Mouse (Mus musculus) kidney, embryonic 15.5 days (tissue): ENCODE measurements around the gene Osbpl10. TPM values are rescaled to one million over a fixed set of nuclear protein-coding genes. Genes with fewer than 3 reads are reported as not detected.

Experiments used
- ATAC-seq: fragments of 200-750 bp; cut with Nextera tagmentation; replicated peaks from 2 replicates; pipeline ENCODE4 v1.8.0; 2017; ENCODE audit warnings: moderate TSS enrichment; ENCODE audit not compliant: low FRiP score
- H3K27ac ChIP-seq: fragments of 300-500 bp; sonication (generic); 2 replicates; pipeline ENCODE4 v1.5.1; 2015; ENCODE audit warnings: mild to moderate bottlenecking, inconsistent platforms
- H3K27me3 ChIP-seq: fragments of 300-500 bp; sonication (generic); 2 replicates; pipeline ENCODE4 v1.6.1; 2015; ENCODE audit warnings: inconsistent platforms
- H3K36me3 ChIP-seq: fragments of 300-500 bp; sonication (generic); 2 replicates; pipeline ENCODE4 v1.6.1; 2015; ENCODE audit warnings: inconsistent platforms
- H3K4me1 ChIP-seq: fragments of 300-500 bp; sonication (generic); 2 replicates; pipeline ENCODE4 v1.6.1; 2015; ENCODE audit warnings: inconsistent platforms
- H3K4me2 ChIP-seq: fragments of 300-500 bp; sonication (generic); 2 replicates; pipeline ENCODE4 v1.6.1; 2015; ENCODE audit warnings: moderate library complexity, mild to moderate bottlenecking, inconsistent platforms
- H3K4me3 ChIP-seq: fragments of 300-500 bp; sonication (generic); replicated peaks from 2 replicates; pipeline ENCODE4 v1.5.1; 2015; ENCODE audit warnings: mild to moderate bottlenecking, inconsistent platforms
- H3K9ac ChIP-seq: fragments of 300-500 bp; sonication (generic); 2 replicates; pipeline ENCODE4 v1.6.1; 2015; ENCODE audit warnings: mild to moderate bottlenecking, inconsistent platforms
- H3K9me3 ChIP-seq: fragments of 300-500 bp; sonication (generic); replicated peaks from 2 replicates; pipeline ENCODE4 v1.6.1; 2016; ENCODE audit warnings: inconsistent platforms
- WGBS: fragments of 180-500 bp; shearing (Covaris S2); methylation state at CpG from one replicate; pipeline ENCODE4 v1.1.7; 2015; ENCODE audit warnings: mixed read lengths; 5-methylcytosine and 5-hydroxymethylcytosine counted together
- polyA plus RNA-seq: library from polyadenylated mRNA; unstranded; fragments of >200 nt; fragmentation: Nextera tagmentation; extraction: Ambion mirVana; gene quantifications from 2 replicates; pipeline ENCODE4 v1.2.1, GENCODE M21; 2015

Osbpl10 gene
- polyA plus RNA-seq, 1 experiment from 2014 or later, result 3.1 TPM

DNA sequence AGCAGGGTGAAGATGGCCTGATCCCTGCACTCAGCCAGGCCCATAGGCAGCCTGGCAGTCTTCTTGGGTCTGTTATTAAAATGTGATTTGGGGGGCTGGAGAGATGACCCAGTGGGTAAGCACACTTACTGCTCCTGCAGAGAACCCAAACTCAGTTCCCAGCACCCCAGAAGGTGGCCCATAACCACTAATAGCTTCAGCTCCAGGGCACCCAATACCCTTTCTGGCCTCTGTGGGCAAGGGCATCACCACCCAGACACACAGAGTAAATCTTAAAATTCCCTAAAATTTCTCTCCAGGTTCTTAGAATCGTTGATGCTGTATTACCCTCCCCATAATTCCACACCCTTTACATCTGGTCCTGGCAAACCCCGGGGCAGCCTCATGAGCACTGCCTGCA lies 256.2 kb downstream of the Osbpl10 start:
- H3K9me3 ChIP-seq, result no peaks in the 10 kb centered on the region
- 89% methylated on average over 2 of the region's 2 CpGs for WGBS
- H3K4me1 ChIP-seq, result peaks cover 8% of the 10 kb centered on the region; the same call in 1 of the 2 replicates
- no peak overlapping the region for H3K4me2 ChIP-seq
- no peak overlapping the region for H3K9ac ChIP-seq
- H3K27me3 ChIP-seq, result no peaks in the 10 kb centered on the region
- H3K27ac ChIP-seq, result no peak overlapping the region
- peaks cover 13% of the 10 kb centered on the region for H3K36me3 ChIP-seq
- no peak for ATAC-seq
- no peak overlapping the region for H3K4me3 ChIP-seq

DNA sequence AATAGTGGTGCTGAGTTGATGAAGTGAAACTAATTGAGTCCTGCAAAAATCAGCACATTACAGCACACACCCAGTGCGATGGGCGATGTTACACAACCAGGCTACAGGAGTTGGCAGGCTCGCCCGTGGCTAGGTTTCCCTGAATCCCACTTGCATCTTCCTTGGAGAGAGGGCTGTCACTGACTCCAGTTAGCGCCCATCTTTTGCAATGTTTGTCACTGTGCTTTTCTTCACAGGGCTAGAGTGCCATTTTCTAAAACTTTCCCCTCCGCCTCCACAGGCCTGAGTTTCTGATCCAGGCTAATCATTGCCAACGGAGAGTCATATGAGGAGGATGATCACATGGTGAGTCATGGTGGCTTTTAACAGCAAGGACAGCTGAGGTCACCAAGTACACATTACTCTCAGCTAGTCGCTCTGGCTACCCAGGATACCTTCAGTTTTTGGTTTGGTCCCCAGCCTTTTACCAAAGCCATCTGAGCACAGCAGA lies 258.0 kb downstream of the Osbpl10 start:
- 80% methylated on average over 8 of the region's 8 CpGs for WGBS
- Histone ChIP-seq H3K27me3 (no peaks in the 10 kb centered on the region), H3K27ac (peak overlapping the region; percentile 33), H3K4me3 (no peak overlapping the region), H3K36me3 (peaks cover 32% of the 10 kb centered on the region), H3K9ac (no peak overlapping the region), H3K4me1 (no peaks in the 10 kb centered on the region), H3K9me3 (no peaks in the 10 kb centered on the region), H3K4me2 (no peak overlapping the region)
- peak; percentile 55 for ATAC-seq

DNA sequence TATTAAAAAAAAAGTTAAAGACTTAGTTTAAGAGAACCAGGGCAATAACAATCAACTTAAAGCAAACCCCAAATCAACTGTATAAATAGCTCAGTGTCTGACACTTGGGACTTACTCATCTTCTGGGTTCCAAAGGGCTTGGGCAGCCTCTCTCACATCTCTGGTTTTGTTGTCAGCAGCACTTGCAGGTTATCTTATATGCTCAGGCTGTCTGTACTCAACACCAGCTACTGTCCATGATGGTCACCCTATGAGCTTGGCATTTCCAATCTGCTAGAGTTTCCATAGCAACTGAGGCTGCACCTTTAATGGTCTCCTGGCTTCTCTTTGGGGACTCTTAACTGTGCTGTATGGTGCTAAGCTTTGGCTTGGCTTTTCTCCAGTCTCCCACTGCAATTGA lies 259.6 kb downstream of the Osbpl10 start:
- no peak overlapping the region for H3K4me2 ChIP-seq
- H3K4me3 ChIP-seq, result no peak overlapping the region
- H3K9ac ChIP-seq, result no peak overlapping the region
- ATAC-seq, result no peak
- H3K27me3 ChIP-seq, result no peaks in the 10 kb centered on the region
- no peaks in the 10 kb centered on the region for H3K4me1 ChIP-seq
- peaks cover 47% of the 10 kb centered on the region for H3K36me3 ChIP-seq
- H3K27ac ChIP-seq, result no peak overlapping the region
- H3K9me3 ChIP-seq, result no peaks in the 10 kb centered on the region

DNA sequence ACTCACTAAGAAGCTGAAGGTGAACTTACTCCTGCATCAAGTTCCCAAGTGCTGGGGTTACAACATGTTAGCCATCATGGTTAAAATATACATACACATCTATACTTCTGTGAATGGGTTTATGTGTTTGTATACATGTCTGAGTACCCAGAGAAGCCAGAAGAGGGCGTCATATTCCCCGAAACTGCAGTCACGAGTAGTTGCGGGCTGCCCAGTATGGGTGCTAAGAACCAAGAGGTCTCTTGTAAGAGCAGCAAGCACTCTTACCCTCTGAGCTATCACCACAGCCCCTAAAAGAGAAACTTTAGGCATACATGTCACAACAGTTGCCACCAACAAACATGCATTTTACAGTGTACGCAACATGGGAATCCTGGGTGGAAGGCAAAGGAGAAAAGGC lies 261.5 kb downstream of the Osbpl10 start:
- no peak overlapping the region for H3K4me2 ChIP-seq
- H3K4me3 ChIP-seq, result no peak overlapping the region
- H3K36me3 ChIP-seq, result peaks cover 62% of the 10 kb centered on the region
- no peaks in the 10 kb centered on the region for H3K4me1 ChIP-seq
- H3K27ac ChIP-seq, result no peak overlapping the region
- H3K27me3 ChIP-seq, result no peaks in the 10 kb centered on the region
- H3K9ac ChIP-seq, result no peak overlapping the region
- no peaks in the 10 kb centered on the region for H3K9me3 ChIP-seq
- ATAC-seq, result no peak
- WGBS, result 95% methylated on average over 5 of the region's 5 CpGs

DNA sequence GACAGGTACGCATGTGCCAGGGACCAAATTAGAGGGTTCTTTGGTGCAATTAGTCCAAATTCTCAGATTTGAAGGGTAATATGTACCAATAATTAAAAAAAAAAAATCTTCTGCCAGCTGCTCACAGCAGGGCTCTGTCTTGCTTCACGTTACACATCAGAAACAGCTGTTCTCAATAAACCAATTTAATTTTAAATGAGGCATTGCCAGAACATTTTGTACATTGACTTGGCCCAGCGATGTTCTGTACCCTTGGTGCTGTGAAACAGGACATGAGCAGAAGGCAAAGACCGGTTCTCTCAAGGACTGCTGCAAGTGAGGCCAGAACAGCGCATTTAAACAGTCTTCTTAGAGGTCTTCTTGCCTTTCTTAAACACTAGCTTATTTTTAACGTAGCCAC lies 265.3 kb downstream of the Osbpl10 start:
- Histone ChIP-seq H3K27ac (no peak overlapping the region), H3K4me3 (no peak overlapping the region), H3K27me3 (no peaks in the 10 kb centered on the region), H3K36me3 (peaks cover 96% of the 10 kb centered on the region), H3K4me2 (no peak overlapping the region), H3K9ac (no peak overlapping the region), H3K4me1 (no peaks in the 10 kb centered on the region), H3K9me3 (no peaks in the 10 kb centered on the region)
- WGBS, result 91% methylated on average over 6 of the region's 6 CpGs
- ATAC-seq, result no peak

DNA sequence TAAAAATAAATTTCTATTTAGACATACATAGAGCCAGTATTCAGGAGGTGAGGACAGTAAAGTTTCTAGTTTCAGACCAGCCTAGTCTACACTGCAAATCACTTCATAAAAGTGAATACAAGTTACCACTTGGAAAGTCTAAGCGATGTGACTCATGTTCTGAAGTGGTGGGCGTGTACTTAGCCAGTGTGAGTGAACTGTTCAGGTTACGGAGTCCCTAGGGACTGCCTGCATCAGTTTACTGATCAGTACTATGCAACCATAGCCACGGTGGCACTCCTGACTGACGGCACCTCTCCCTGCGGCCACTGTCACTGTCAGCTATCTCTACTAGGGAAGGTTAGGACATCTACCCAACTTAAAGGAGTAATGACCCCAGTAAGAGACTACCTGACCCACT lies 266.7 kb downstream of the Osbpl10 start:
- no peak for ATAC-seq

DNA sequence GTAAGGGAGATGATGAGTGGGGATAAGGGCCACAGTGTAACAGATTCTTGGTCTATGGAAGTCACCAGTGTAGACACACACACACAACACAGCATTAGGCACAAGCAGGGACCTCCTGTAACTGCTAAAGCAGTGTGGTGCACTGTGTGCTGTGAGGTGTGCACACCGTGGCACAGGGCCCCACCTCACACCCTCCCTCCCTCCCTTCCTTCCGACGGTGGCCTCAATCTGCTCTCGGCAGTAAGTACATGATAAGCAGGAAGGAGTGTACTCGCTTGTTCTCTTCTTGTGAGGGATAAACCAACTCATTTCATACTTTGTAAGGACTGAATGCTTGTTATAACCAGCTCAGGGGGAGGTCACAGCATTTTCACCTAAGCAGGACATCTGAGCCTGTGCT lies 270.8 kb downstream of the Osbpl10 start:
- Histone ChIP-seq H3K27me3 (no peaks in the 10 kb centered on the region), H3K9ac (no peak overlapping the region), H3K4me2 (no peak overlapping the region), H3K9me3 (no peaks in the 10 kb centered on the region), H3K4me1 (no peaks in the 10 kb centered on the region), H3K27ac (no peak overlapping the region), H3K36me3 (peaks cover 88% of the 10 kb centered on the region), H3K4me3 (no peak overlapping the region)
- no peak for ATAC-seq
- 66% methylated on average over 5 of the region's 5 CpGs for WGBS

More for the DNA sequence above, 266.7 kb downstream of the Osbpl10 start:
- Histone ChIP-seq H3K27me3 (no peaks in the 10 kb centered on the region), H3K4me1 (no peaks in the 10 kb centered on the region), H3K9me3 (no peaks in the 10 kb centered on the region), H3K4me2 (no peak overlapping the region), H3K9ac (no peak overlapping the region), H3K36me3 (peaks cover 97% of the 10 kb centered on the region), H3K27ac (no peak overlapping the region), H3K4me3 (no peak overlapping the region)
- 91% methylated on average over 6 of the region's 6 CpGs for WGBS

DNA sequence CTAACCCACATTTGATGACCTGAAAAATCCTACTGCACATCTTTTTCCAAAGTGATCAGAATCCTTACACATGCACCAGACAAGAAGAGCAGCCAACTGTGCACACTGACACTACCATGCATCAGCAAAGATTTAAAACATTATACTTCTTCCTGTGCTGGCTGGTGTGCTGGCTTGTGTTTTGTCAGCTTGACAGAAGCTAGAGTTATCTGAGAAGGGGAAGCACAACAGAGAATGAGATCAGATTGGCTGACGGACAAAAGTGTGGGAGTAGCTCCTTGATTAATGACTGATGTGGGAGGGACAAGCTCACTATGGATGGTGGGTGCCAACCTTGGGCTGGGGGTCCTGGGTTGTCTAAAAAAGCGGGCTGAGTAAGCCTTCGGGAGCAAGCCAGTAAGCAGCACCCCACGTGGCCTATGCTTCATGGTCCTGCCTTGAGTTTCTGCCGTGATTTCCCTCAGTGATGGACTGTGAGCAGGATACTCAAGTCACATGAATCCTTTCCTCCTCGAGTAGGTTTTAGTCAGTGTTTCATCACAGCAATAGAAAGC lies 279.4 kb downstream of the Osbpl10 start:
- Histone ChIP-seq H3K27me3 (no peaks in the 10 kb centered on the region), H3K4me2 (no peak overlapping the region), H3K4me3 (no peak overlapping the region), H3K9me3 (no peaks in the 10 kb centered on the region), H3K4me1 (0 out of 2 replicates have a peak, but pooled peaks cover 3% of the 10 kb centered on the region), H3K27ac (no peak overlapping the region), H3K9ac (no peak overlapping the region), H3K36me3 (peaks cover 56% of the 10 kb centered on the region)
- 42% methylated on average over 6 of the region's 6 CpGs for WGBS
- peak; percentile 70 for ATAC-seq

DNA sequence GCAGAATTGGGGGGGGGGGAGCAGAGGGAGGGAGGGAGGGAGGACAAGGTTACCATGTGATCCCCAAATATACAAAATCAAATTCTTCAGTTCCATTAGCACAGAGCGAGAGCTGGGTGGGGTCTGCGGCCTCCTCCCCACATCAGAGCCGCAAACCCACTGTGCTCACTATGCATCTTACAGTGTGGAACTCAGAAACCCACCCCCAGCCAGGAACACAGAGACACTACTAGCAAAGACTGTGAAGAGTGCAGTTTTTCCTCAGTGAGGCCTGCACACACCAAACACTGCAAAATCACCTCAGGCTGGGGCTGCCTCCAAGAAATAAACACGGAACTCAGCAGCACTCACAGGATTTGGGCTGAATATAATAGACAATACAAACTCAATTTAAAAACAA lies 281.5 kb downstream of the Osbpl10 start:
- H3K4me2 ChIP-seq, result no peak overlapping the region
- H3K4me1 ChIP-seq, result 0 out of 2 replicates have a peak, but pooled peaks cover 3% of the 10 kb centered on the region
- H3K9me3 ChIP-seq, result no peaks in the 10 kb centered on the region
- H3K36me3 ChIP-seq, result peaks cover 47% of the 10 kb centered on the region
- no peak overlapping the region for H3K9ac ChIP-seq
- H3K27ac ChIP-seq, result no peak overlapping the region
- WGBS, result 95% methylated on average over 4 of the region's 4 CpGs
- H3K27me3 ChIP-seq, result no peaks in the 10 kb centered on the region
- no peak for ATAC-seq
- H3K4me3 ChIP-seq, result no peak overlapping the region

DNA sequence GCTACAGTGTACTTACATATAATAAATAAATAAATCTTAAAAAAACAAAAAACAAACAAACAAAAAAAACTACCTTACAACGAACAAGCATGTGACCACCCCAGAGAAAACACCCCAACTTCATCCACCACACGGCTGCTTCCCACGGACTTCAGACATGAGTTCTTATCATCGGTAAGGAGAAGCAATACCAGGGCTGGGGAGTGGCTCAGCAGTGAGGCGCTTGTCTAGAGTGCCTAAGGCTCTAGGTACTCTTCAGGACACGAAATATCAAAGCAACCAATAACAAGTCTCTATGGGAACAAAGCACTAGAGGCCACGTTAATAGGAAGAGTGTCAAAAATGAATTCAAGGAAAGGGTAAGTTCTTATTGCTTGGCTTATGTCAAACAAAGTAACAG lies 282.1 kb downstream of the Osbpl10 start:
- no peak for ATAC-seq
- peaks cover 44% of the 10 kb centered on the region for H3K36me3 ChIP-seq
- no peak overlapping the region for H3K9ac ChIP-seq
- H3K4me2 ChIP-seq, result no peak overlapping the region
- 90% methylated on average over 7 of the region's 7 CpGs for WGBS
- H3K4me1 ChIP-seq, result 0 out of 2 replicates have a peak, but pooled peaks cover 3% of the 10 kb centered on the region
- H3K4me3 ChIP-seq, result no peak overlapping the region
- no peak overlapping the region for H3K27ac ChIP-seq
- no peaks in the 10 kb centered on the region for H3K27me3 ChIP-seq
- no peaks in the 10 kb centered on the region for H3K9me3 ChIP-seq

DNA sequence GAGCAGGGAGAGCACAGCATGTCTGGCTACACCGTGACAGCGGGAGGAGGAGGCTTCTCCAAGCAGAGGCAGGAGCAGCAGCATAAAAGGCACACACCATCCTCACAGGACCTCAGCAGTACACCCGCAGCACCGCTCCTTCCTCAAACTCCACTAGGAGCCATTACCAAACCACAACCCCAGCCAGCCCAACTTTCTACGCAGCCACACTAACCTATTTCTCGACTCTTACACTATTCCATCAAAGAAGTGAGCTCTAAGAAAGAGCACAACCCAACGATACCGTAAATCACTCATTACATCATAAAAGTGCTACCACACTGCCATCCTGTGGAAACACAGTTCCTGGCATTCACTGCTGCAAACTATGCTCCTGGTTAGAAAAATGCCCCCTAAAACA lies 283.1 kb downstream of the Osbpl10 start:
- ATAC-seq, result no peak
- peaks cover 43% of the 10 kb centered on the region for H3K36me3 ChIP-seq
- no peak overlapping the region for H3K9ac ChIP-seq
- H3K4me3 ChIP-seq, result no peak overlapping the region
- H3K27me3 ChIP-seq, result no peaks in the 10 kb centered on the region
- no peak overlapping the region for H3K27ac ChIP-seq
- no peak overlapping the region for H3K4me2 ChIP-seq
- no peaks in the 10 kb centered on the region for H3K9me3 ChIP-seq
- H3K4me1 ChIP-seq, result 0 out of 2 replicates have a peak, but pooled peaks cover 3% of the 10 kb centered on the region
- 76% methylated on average over 8 of the region's 8 CpGs for WGBS

DNA sequence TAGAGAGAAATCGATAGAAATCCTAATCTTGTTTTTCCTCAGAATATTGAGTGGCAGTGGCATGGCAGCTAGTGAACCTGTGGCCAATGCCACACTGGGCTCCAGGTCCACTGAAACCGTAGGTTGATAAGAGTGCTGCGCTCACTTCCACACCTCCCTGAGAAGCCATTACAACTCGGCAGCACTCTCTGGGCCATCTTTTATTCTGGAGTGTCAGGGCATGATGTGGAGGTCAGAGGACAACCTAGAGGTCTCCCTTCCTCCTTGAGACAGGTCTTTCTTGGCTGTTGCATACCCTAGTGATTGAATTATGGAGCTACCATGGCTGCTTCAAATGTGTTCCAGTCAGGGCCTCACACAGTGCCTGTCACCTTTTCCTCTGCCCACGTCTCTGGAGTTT lies 283.5 kb downstream of the Osbpl10 start:
- Histone ChIP-seq H3K27ac (no peak overlapping the region), H3K4me1 (0 out of 2 replicates have a peak, but pooled peaks cover 3% of the 10 kb centered on the region), H3K27me3 (no peaks in the 10 kb centered on the region), H3K4me2 (no peak overlapping the region), H3K4me3 (no peak overlapping the region), H3K9ac (no peak overlapping the region), H3K36me3 (peaks cover 38% of the 10 kb centered on the region), H3K9me3 (no peaks in the 10 kb centered on the region)
- 68% methylated on average over 5 of the region's 5 CpGs for WGBS
- ATAC-seq, result no peak

DNA sequence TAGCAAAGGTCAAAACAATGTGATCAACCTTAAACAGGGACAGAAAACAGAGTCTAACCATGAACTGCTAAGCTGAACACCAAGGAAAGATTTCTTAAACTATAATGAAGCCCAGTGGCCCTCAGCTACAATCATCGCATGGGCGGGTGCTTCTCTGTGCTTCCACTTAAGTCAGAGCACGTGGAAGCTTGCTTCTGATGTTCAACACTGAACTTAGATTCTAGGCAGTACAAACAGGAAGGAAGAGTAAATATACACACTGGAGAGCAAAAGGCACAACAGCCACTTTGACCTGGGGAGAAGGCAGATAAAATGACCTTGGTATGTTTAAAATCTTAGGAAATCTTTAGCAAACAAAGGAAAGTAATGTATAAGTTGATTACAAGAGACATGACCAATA lies 293.2 kb downstream of the Osbpl10 start:
- H3K9me3 ChIP-seq, result no peaks in the 10 kb centered on the region
- ATAC-seq, result no peak
- WGBS, result 89% methylated on average over 3 of the region's 3 CpGs
- no peaks in the 10 kb centered on the region for H3K4me1 ChIP-seq
- H3K4me3 ChIP-seq, result no peak overlapping the region
- H3K27ac ChIP-seq, result no peak overlapping the region
- peaks cover 42% of the 10 kb centered on the region for H3K36me3 ChIP-seq
- H3K27me3 ChIP-seq, result no peaks in the 10 kb centered on the region
- no peak overlapping the region for H3K9ac ChIP-seq
- no peak overlapping the region for H3K4me2 ChIP-seq
